8 mouse cellular contexts compared by ENCODE assay signal in the genomic region with DNA sequence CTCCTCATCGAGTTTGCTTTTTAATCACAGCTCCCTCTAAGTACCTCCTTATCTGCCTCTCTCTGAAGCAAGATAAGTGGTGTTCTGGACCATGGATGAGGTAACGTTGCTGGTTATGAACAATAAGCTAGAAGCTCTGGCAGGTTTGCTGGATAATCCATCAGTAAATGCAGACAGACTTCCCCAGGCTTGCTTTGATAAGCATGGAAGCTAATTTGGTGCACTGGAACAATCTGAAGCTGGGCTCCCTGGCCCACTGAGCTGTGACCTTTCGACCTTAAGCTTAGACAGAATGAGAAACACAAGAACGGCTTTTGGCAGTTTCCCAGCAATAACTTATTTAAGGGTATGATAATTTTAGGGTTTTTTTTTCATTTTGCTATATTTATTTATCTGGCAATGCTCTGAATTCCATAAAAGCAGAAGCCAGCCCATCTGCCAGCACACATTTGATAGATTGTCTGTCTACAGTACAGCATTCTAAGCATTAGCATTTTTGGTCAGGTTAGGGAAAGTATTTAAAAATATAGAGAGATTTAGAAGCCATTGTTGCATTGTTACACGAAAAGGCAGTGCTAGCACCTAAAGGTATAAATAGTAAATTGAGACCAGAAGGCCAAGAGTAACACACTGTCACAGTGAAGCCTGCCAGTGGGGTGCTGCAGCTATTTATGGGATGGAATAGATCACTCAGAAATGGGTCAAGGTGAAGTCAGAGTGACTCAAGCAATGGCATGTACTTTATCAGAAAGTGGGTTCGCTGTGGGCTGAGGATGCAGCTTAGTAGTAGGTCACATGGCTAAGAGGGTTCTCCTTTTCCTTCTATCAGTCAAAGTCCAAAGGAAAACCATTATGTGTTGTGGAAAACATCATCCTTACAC.
DNase-seq lines count a peak whose midpoint lies in the region; ATAC-seq lines count a peak whose summit lies in the region.

No protein-coding gene starts in this region.

- peak; percentile 46; the same call in 1 of the 2 replicates for ATAC-seq in cerebellum, adult (ENCODE audit: insufficient number of reproducible peaks, low FRiP score, low TSS enrichment)

- DNase-seq in cerebellum, adult 11-12 months = no peak
- DNase-seq in right cerebral cortex, adult 2 months (ENCODE audit: low spot score in 2 of 2) = peak; percentile 2 to 4
- DNase-seq in right cerebral cortex, postnatal 14 days = no peak
- peak; percentile 44 for DNase-seq in layer of hippocampus, adult 9-10 months (ENCODE audit: low spot score)
- DNase-seq in thymus, postnatal 10 days (ENCODE audit: low spot score in 2 of 2) = no peak
- no peak for DNase-seq in thymus, postnatal 36 days
- no peak for DNase-seq in cerebellum, postnatal 36 days

Comparison
In these comparisons a context has a peak if more than half of its experiments do, and no peak if none do; other contexts are left out.
1. DNase-seq: peak in right cerebral cortex, adult 2 months (2 of 2) and layer of hippocampus, adult 9-10 months (single experiment); none in cerebellum, adult 11-12 months (single experiment), right cerebral cortex, postnatal 14 days (single experiment), thymus, postnatal 10 days (0 of 2), thymus, postnatal 36 days (0 of 2) and cerebellum, postnatal 36 days (0 of 2).